Mouse (Mus musculus) liver, postnatal 0 days (tissue): ENCODE measurements around the gene Cubn. TPM values are rescaled to one million over a fixed set of nuclear protein-coding genes. Genes with fewer than 3 reads are reported as not detected.

ENCODE experiments used
- ATAC-seq: fragments of 200-750 bp; cut with Nextera tagmentation; 2 replicates; pipeline ENCODE4 v1.8.0; 2017; ENCODE audit warnings: mild to moderate bottlenecking, moderate library complexity
- DNase-seq: peaks from one replicate; pipeline ENCODE4 v3.0.0-alpha.2; 2016
- H3K27ac ChIP-seq: fragments of 300-500 bp; sonication (generic); 2 replicates; pipeline ENCODE4 v1.5.1; 2014; ENCODE audit warnings: antibody characterized with exemption, moderate library complexity, mild to moderate bottlenecking, low read depth
- H3K27me3 ChIP-seq: fragments of 300-500 bp; sonication (generic); 2 replicates; pipeline ENCODE4 v1.6.1; 2014; ENCODE audit warnings: low read length, control low read depth, mixed read lengths; ENCODE audit not compliant: insufficient read depth
- H3K36me3 ChIP-seq: fragments of 300-500 bp; sonication (generic); replicated peaks from 2 replicates; pipeline ENCODE4 v1.6.1; 2014; ENCODE audit warnings: mild to moderate bottlenecking, control low read depth, low read length, moderate library complexity, mixed read lengths; ENCODE audit not compliant: insufficient read depth
- H3K4me1 ChIP-seq: fragments of 300-500 bp; sonication (generic); 2 replicates; pipeline ENCODE4 v1.6.1; 2014; ENCODE audit warnings: antibody characterized with exemption, mild to moderate bottlenecking, control low read depth; ENCODE audit not compliant: insufficient read depth
- H3K4me2 ChIP-seq: fragments of 300-500 bp; sonication (generic); 2 replicates; pipeline ENCODE4 v1.6.1; 2014; ENCODE audit warnings: low read depth, mild to moderate bottlenecking, low read length, moderate library complexity, mixed read lengths
- H3K4me3 ChIP-seq: fragments of 300-500 bp; sonication (generic); 2 replicates; pipeline ENCODE4 v1.5.1; 2014; ENCODE audit warnings: low read depth, low read length
- H3K9ac ChIP-seq: fragments of 300-500 bp; sonication (generic); replicated peaks from 2 replicates; pipeline ENCODE4 v1.6.1; 2014; ENCODE audit warnings: mild to moderate bottlenecking, moderate library complexity
- H3K9me3 ChIP-seq: fragments of 300-500 bp; sonication (generic); 2 replicates; pipeline ENCODE4 v1.6.1; 2016; ENCODE audit warnings: mild to moderate bottlenecking, control low read depth, low read length, mixed read lengths
- CTCF ChIP-seq: sonication (generic); IDR thresholded peaks from 2 replicates; pipeline ENCODE4 v1.5.1; 2016; ENCODE audit warnings: antibody characterized with exemption, low read depth
- EP300 ChIP-seq: IDR thresholded peaks from 2 replicates; pipeline ENCODE4 v1.6.1; 2016; ENCODE audit warnings: antibody characterized with exemption, low read depth, mild to moderate bottlenecking
- WGBS: fragments of 180-500 bp; shearing (Covaris S2); extraction: QIAGEN DNeasy Blood & Tissue Kit; methylation state at CpG from one replicate; pipeline ENCODE4 v1.1.7; 2014; ENCODE audit not compliant: insufficient replicate concordance; 5-methylcytosine and 5-hydroxymethylcytosine counted together
- polyA plus RNA-seq: library from polyadenylated mRNA; unstranded; fragments of >200 nt; fragmentation: Nextera tagmentation; extraction: Ambion mirVana; gene quantifications from 2 replicates; pipeline ENCODE4 v1.2.1, GENCODE M21; 2015

The Cubn gene
- polyA plus RNA-seq, 1 experiment from 2014 or later: not detected

GRCm38 (mm10) chr2:13469641-13470040, 22.0 kb downstream of the Cubn start:
- no peaks in the 10 kb centered on the region for H3K36me3 ChIP-seq
- H3K4me2 ChIP-seq: no peak overlapping the region
- H3K4me3 ChIP-seq: no peak overlapping the region
- no peak for DNase-seq
- no peak for ATAC-seq
- TF ChIP-seq EP300 (no peak), CTCF (no peak)
- H3K27me3 ChIP-seq: no peaks in the 10 kb centered on the region
- H3K4me1 ChIP-seq: no peaks in the 10 kb centered on the region
- H3K27ac ChIP-seq: no peak overlapping the region
- 75% methylated on average over 4 of the region's 4 CpGs for WGBS
- H3K9ac ChIP-seq: no peak overlapping the region
- no peaks in the 10 kb centered on the region for H3K9me3 ChIP-seq

- no peak for DNase-seq
- Histone ChIP-seq H3K27ac (no peak overlapping the region), H3K36me3 (no peaks in the 10 kb centered on the region), H3K27me3 (no peaks in the 10 kb centered on the region), H3K9me3 (no peaks in the 10 kb centered on the region), H3K9ac (no peak overlapping the region), H3K4me2 (no peak overlapping the region), H3K4me3 (no peak overlapping the region), H3K4me1 (no peaks in the 10 kb centered on the region)
- TF ChIP-seq CTCF (no peak), EP300 (no peak)
- ATAC-seq: no peak
- WGBS: 79% methylated on average over 3 of the region's 3 CpGs
Measured at GRCm38 (mm10) chr2:13466685-13467084, 24.9 kb downstream of the Cubn start.

DNA sequence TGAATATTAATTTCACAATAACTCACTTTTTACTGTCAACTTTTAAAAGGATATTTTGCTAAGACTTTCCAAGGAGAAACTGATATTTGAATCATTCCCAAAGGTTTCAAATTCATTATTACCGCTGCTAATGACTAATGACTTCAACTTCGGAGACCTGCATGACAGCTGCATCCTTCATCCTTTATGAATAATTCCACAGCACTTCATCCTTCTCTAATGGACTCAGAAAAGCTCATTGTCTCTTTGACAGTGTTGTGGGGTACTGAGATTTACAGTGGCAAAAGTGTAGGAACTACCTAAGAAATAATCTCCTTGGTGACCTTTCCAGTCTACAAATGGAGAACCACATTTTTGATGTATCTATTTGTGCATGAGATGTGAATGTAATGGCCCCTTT, 33.5 kb downstream of the Cubn start:
- H3K4me2 ChIP-seq: no peak overlapping the region
- no peaks in the 10 kb centered on the region for H3K9me3 ChIP-seq
- no peak for ATAC-seq
- H3K27me3 ChIP-seq: no peaks in the 10 kb centered on the region
- H3K36me3 ChIP-seq: no peaks in the 10 kb centered on the region
- TF ChIP-seq EP300 (no peak), CTCF (no peak)
- H3K9ac ChIP-seq: no peak overlapping the region
- no peak for DNase-seq
- no peaks in the 10 kb centered on the region for H3K4me1 ChIP-seq
- WGBS: 84% methylated on average over 2 of the region's 2 CpGs
- H3K27ac ChIP-seq: no peak overlapping the region
- no peak overlapping the region for H3K4me3 ChIP-seq

- H3K4me3 ChIP-seq: no peak overlapping the region
- H3K9ac ChIP-seq: no peak overlapping the region
- no peak overlapping the region for H3K4me2 ChIP-seq
- TF ChIP-seq EP300: no peak
- no peak for TF ChIP-seq CTCF
- H3K27ac ChIP-seq: no peak overlapping the region
- 65% methylated on average over 1 of the region's 1 CpGs for WGBS
- H3K9me3 ChIP-seq: no peaks in the 10 kb centered on the region
- DNase-seq: no peak
- no peaks in the 10 kb centered on the region for H3K36me3 ChIP-seq
- ATAC-seq: no peak
- no peaks in the 10 kb centered on the region for H3K4me1 ChIP-seq
- no peaks in the 10 kb centered on the region for H3K27me3 ChIP-seq
Measured at GRCm38 (mm10) chr2:13456821-13457220, 34.8 kb downstream of the Cubn start.

- H3K4me2 ChIP-seq: no peak overlapping the region
- no peaks in the 10 kb centered on the region for H3K36me3 ChIP-seq
- no peak for TF ChIP-seq EP300
- TF ChIP-seq CTCF: no peak
- WGBS: 71% methylated on average over 13 of the region's 13 CpGs
- H3K4me3 ChIP-seq: no peak overlapping the region
- H3K4me1 ChIP-seq: no peaks in the 10 kb centered on the region
- H3K9ac ChIP-seq: no peak overlapping the region
- no peak overlapping the region for H3K27ac ChIP-seq
- no peak for DNase-seq
- H3K9me3 ChIP-seq: no peaks in the 10 kb centered on the region
- H3K27me3 ChIP-seq: no peaks in the 10 kb centered on the region
- ATAC-seq: no peak
Measured at GRCm38 (mm10) chr2:13451495-13452491, 39.8 kb downstream of the Cubn start.

- Histone ChIP-seq H3K4me3 (no peak overlapping the region), H3K9me3 (no peaks in the 10 kb centered on the region), H3K9ac (no peak overlapping the region), H3K4me2 (no peak overlapping the region), H3K27ac (no peak overlapping the region), H3K36me3 (no peaks in the 10 kb centered on the region), H3K27me3 (no peaks in the 10 kb centered on the region), H3K4me1 (no peaks in the 10 kb centered on the region)
- WGBS: 73% methylated on average over 3 of the region's 3 CpGs
- ATAC-seq (no peak), DNase-seq (no peak)
- TF ChIP-seq EP300 (no peak), CTCF (no peak)
Measured at GRCm38 (mm10) chr2:13450895-13451294, 40.7 kb downstream of the Cubn start.
